Mouse (Mus musculus) heart, adult 2 months (tissue): ENCODE measurements around the gene Sstr1. TPM values are rescaled to one million over a fixed set of nuclear protein-coding genes. Genes with fewer than 3 reads are reported as not detected.

ENCODE experiments used
- DNase-seq, 2 experiments: peaks; one replicate each; pipeline ENCODE4 v3.0.0; 2021
- H3K27ac ChIP-seq: fragments of 200-600 bp; 2 replicates; pipeline ENCODE4 v1.8.1; 2022
- H3K27me3 ChIP-seq: fragments of 200-500 bp; 2 replicates; pipeline ENCODE4 v1.6.1; 2012; ENCODE audit warnings: mild to moderate bottlenecking, low read length, inconsistent platforms, mixed read lengths; ENCODE audit not compliant: control insufficient read depth, insufficient read depth
- H3K36me3 ChIP-seq: fragments of 200-500 bp; 2 replicates; pipeline ENCODE4 v1.6.1; 2012; ENCODE audit warnings: low read length, inconsistent platforms; ENCODE audit not compliant: control insufficient read depth, insufficient read depth
- H3K4me1 ChIP-seq: fragments of 200-500 bp; 2 replicates; pipeline ENCODE4 v1.6.1; 2011; ENCODE audit warnings: low read length; ENCODE audit not compliant: control insufficient read depth, insufficient read depth
- H3K4me3 ChIP-seq: fragments of 200-600 bp; 2 replicates; pipeline ENCODE4 v1.8.1; 2022
- H3K79me2 ChIP-seq: fragments of 200-500 bp; replicated peaks from 2 replicates; pipeline ENCODE4 v1.6.1; 2012; ENCODE audit warnings: mild to moderate bottlenecking, inconsistent platforms, low read length, moderate library complexity, mixed read lengths; ENCODE audit not compliant: control insufficient read depth, insufficient read depth
- H3K9ac ChIP-seq: fragments of 200-500 bp; 2 replicates; pipeline ENCODE4 v1.6.1; 2012; ENCODE audit warnings: low read depth, mild to moderate bottlenecking, control low read depth, inconsistent platforms, low read length, mixed read lengths
- CTCF ChIP-seq: fragments of 200-600 bp; IDR thresholded peaks from 2 replicates; pipeline ENCODE4 v1.8.1; 2022; ENCODE audit warnings: antibody characterized with exemption, mild to moderate bottlenecking, moderate library complexity
- EP300 ChIP-seq: fragments of 200-500 bp; IDR thresholded peaks from 2 replicates; pipeline ENCODE4 v1.6.1; 2011; ENCODE audit warnings: low read depth, low read length, control low read depth; ENCODE audit not compliant: insufficient read depth
- POLR2A ChIP-seq: fragments of 200-500 bp; IDR thresholded peaks from 2 replicates; pipeline ENCODE4 v1.6.1; 2011; ENCODE audit warnings: mild to moderate bottlenecking, low read depth, low read length, control low read depth; ENCODE audit not compliant: insufficient read depth
- WGBS: fragments of 180-500 bp; shearing (Covaris S2); methylation state at CpG from one replicate; pipeline ENCODE4 v1.1.7; 2018; 5-methylcytosine and 5-hydroxymethylcytosine counted together
- intact Hi-C: fragments of 180-260 bp; cut with DNase I; formaldehyde crosslinking; loops from one replicate; pipeline ENCODE4 v1.15.1; 2025
- polyA plus RNA-seq: library from polyadenylated mRNA; depleted of rRNA; stranded (reverse); fragments of >200 nt; gene quantifications from 2 replicates; pipeline ENCODE4 v1.2.3, GENCODE M21; 2012; rRNA removed
- total RNA-seq, 2 experiments: library from RNA; stranded (reverse); gene quantifications; 2 replicates each; pipeline ENCODE4 v1.2.3; 2021

Sstr1 gene
- total and polyA plus RNA-seq, 3 experiments: 0.18 TPM; not detected in 2

- Histone ChIP-seq H3K79me2 (no peaks in the 10 kb centered on the region), H3K4me3 (no peak overlapping the region), H3K27me3 (no peaks in the 10 kb centered on the region), H3K27ac (no peak overlapping the region), H3K4me1 (no peaks in the 10 kb centered on the region), H3K36me3 (no peaks in the 10 kb centered on the region), H3K9ac (no peak overlapping the region)
- no peak for TF ChIP-seq EP300
- no peak for TF ChIP-seq CTCF
- TF ChIP-seq POLR2A: no peak
- DNase-seq: no peak
- WGBS: 85% methylated on average over 5 of the region's 5 CpGs
- intact Hi-C loops: no loop called here
Measured at GRCm38 (mm10) chr12:58225644-58226043, 14.1 kb downstream of the Sstr1 start.

GRCm38 (mm10) chr12:58232489-58232888 lies 20.9 kb downstream of the Sstr1 start:
- WGBS: 75% methylated on average over 2 of the region's 2 CpGs
- H3K27me3 ChIP-seq: no peaks in the 10 kb centered on the region
- H3K79me2 ChIP-seq: no peaks in the 10 kb centered on the region
- no peak for DNase-seq
- no peaks in the 10 kb centered on the region for H3K36me3 ChIP-seq
- H3K4me3 ChIP-seq: no peak overlapping the region
- no peak overlapping the region for H3K27ac ChIP-seq
- TF ChIP-seq POLR2A: no peak
- no peak for TF ChIP-seq EP300
- TF ChIP-seq CTCF: no peak
- H3K9ac ChIP-seq: no peak overlapping the region
- no peaks in the 10 kb centered on the region for H3K4me1 ChIP-seq
- intact Hi-C loops: no loop called here

GRCm38 (mm10) chr12:58251901-58252300 lies 40.3 kb downstream of the Sstr1 start:
- H3K4me3 ChIP-seq: no peak overlapping the region
- no peak for TF ChIP-seq POLR2A
- no peak for TF ChIP-seq EP300
- TF ChIP-seq CTCF: no peak
- no peaks in the 10 kb centered on the region for H3K36me3 ChIP-seq
- no peak for DNase-seq
- no peaks in the 10 kb centered on the region for H3K4me1 ChIP-seq
- WGBS: 79% methylated on average over 1 of the region's 1 CpGs
- H3K27ac ChIP-seq: no peak overlapping the region
- H3K27me3 ChIP-seq: no peaks in the 10 kb centered on the region
- no peak overlapping the region for H3K9ac ChIP-seq
- H3K79me2 ChIP-seq: no peaks in the 10 kb centered on the region
- intact Hi-C loops: no loop called here

Other genes with a start within 250 kb of the Sstr1 start
- gene Clec14a, start 57.5 kb downstream of the Sstr1 start, total RNA-seq: 10 to 100 TPM in 1 of 2 experiments, 1 to 10 TPM in 1; 9.2 to 13.9 TPM
- gene Clec14a, start 57.5 kb downstream of the Sstr1 start, polyA plus RNA-seq: 6.9 and 9.6 TPM in 2 replicates